Mouse (Mus musculus): ENCODE measurements around the gene Gphb5.

Gene Gphb5

GRCm38 (mm10) chr12:75391526-75391925, 25.1 kb downstream of the Gphb5 start:
- DNase-seq (ENCODE audit: low spot score), result no peak

GRCm38 (mm10) chr12:75389308-75390135, 27.1 kb downstream of the Gphb5 start:
- DNase-seq (ENCODE audit: low spot score), result peak; percentile 50

- DNase-seq (ENCODE audit: low spot score), result no peak
Measured at GRCm38 (mm10) chr12:75388521-75388920, 28.1 kb downstream of the Gphb5 start.

- DNase-seq (ENCODE audit: low spot score), result no peak
Measured at GRCm38 (mm10) chr12:75387846-75388245, 28.7 kb downstream of the Gphb5 start.

GRCm38 (mm10) chr12:75387156-75387555, 29.4 kb downstream of the Gphb5 start:
- no peak for DNase-seq (ENCODE audit: low spot score)

- no peak for DNase-seq (ENCODE audit: low spot score)
Measured at GRCm38 (mm10) chr12:75386731-75387130, 29.9 kb downstream of the Gphb5 start.

GRCm38 (mm10) chr12:75376126-75376525, 40.5 kb downstream of the Gphb5 start:
- DNase-seq (ENCODE audit: low spot score), result no peak

- no peak for DNase-seq (ENCODE audit: low spot score)
Measured at GRCm38 (mm10) chr12:75375060-75375459, 41.5 kb downstream of the Gphb5 start.

GRCm38 (mm10) chr12:75374437-75374836, 42.1 kb downstream of the Gphb5 start:
- DNase-seq (ENCODE audit: low spot score), result no peak

GRCm38 (mm10) chr12:75369418-75369851, 47.1 kb downstream of the Gphb5 start:
- DNase-seq (ENCODE audit: low spot score), result no peak

- no peak for DNase-seq (ENCODE audit: low spot score)
Measured at GRCm38 (mm10) chr12:75368527-75368926, 48.1 kb downstream of the Gphb5 start.

GRCm38 (mm10) chr12:75367371-75367770, 49.2 kb downstream of the Gphb5 start:
- no peak for DNase-seq (ENCODE audit: low spot score)

GRCm38 (mm10) chr12:75365621-75366124, 50.9 kb downstream of the Gphb5 start:
- no peak for DNase-seq (ENCODE audit: low spot score)

- DNase-seq (ENCODE audit: low spot score), result no peak
Measured at GRCm38 (mm10) chr12:75364416-75364815, 52.2 kb downstream of the Gphb5 start.

GRCm38 (mm10) chr12:75362456-75362855, 54.1 kb downstream of the Gphb5 start:
- DNase-seq (ENCODE audit: low spot score), result no peak

Data from left cerebral cortex, adult 11 months (tissue).